Mouse (Mus musculus): ENCODE results near the gene Gm10300.

GRCm38 (mm10) chr4:132049549-132050200 is 24.8 kb upstream of the Gm10300 start:
- TF ChIP-seq EP300 (IDR thresholded peaks at IDR 0.05; ENCODE audit: low read depth) (no peak), CTCF (IDR thresholded peaks at IDR 0.05; ENCODE audit: low read depth) (no peak)
